Mouse (Mus musculus) CD8-positive naive resting alpha-beta T cell, adult 2 months (primary cell): ENCODE measurements around the gene Hnrnpdl.
A peak's percentile ranks its signal among the peaks of the same experiment; 100 is the strongest.

Source experiments
- DNase-seq, 2 experiments: peaks; one replicate each; pipeline ENCODE4 v3.0.0; 2022; ENCODE audit warnings: low read depth in 2 of 2, low spot score in 2 of 2

Hnrnpdl gene

DNA sequence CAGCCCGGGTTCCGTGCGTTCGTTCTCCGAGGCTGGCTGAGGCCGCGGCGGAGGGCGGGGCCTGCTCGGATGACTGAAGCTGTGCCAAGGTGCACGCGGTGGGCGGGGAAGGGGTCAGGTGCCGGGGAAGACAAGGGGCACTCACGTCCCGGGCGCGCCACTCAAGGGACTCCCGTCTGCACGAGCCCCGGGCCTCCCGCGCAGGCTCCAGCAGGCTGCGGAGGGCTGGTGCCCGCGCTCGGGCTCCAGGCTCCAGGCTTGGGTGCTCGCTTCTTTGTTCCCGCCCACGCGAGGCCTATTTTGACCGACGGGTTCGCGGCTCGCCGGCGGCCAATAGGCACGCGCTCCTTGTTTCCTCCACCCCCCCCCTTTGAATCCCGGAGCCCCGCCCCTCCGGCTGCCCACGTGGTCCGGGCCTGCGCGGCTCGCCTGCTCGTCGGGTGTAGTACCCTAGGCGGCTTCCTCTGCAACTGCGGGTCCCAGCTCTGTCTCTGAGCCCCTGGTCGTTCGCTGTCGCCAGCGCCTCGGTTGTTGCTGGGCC is at the start of gene Hnrnpdl, which contains the start of gene Enoph1:
Gene Hnrnpdl, minus strand, starts transcription at position 63 of the 541 bp plus-strand sequence.
Gene Enoph1, plus strand, starts transcription at position 384 of the 541 bp plus-strand sequence.
- DNase-seq, result peak; percentile 87 to 91

DNA sequence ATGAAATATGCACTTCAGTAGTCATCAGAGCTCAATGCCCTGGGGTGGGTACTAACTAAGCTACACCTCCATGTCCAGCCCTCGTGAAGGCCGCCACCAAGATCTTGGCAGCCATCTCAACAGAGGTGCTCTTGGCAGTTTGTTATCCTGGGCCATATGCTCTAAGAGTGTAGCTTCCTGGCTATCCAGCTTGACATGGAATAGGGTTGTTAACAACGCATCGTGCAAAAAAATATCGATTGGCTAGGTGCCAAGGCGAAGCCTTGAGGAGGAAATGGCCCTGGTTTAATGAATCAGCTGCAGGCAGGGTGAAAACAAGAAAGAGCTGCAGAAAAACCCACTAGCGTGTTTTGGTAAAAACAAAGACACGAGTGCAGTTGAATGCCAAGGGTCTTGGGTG is 45.6 kb upstream of the Hnrnpdl start:
- DNase-seq, result no peak

DNA sequence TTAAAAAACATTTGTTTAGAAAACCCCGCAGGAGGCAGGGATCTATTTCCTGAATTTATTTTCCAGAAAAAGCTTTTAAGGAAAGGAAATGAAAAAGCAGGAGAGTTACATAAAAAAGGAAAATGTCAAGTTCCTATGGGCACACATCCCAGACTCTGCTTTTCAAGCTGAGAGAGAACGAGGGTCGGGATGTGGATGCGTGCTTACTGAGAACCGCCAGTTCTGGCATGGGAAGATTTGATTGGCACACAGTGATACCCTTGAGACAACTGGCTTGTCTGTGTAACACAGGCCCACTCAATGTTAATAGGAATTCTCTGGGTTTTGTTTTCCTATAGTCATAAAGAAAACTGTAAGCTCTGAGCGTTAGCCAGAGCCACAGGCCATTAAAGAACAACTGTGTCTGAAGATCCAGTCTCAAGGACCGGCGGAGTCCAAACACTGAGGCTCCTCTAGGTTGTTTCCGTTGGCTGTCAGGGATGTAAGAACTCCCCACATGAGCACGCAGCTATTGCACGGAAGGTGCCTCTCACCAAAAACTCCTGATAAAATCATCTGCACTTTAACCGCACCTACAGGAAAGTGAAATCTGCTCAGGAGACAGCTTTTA is 44.6 kb upstream of the Hnrnpdl start:
- no peak for DNase-seq

DNA sequence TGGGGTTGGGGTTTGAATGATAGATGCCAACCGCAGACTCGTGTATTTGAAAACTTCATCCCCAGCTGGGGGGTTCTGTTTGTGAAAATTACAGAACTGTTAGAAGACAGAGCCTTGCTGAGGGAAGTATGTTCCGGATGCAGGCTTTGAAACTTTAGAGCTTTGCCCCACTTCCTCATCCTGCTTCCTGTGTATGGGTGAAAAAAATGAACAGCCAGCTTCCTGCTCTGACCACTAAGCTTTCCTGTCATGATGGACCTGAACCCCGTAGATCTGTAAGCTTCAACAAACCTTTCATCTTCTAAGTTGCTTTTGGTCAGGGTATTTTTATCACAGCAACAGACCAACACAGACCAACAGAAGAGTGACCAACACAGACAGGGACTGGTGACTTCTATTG is 42.5 kb upstream of the Hnrnpdl start:
- no peak for DNase-seq

DNA sequence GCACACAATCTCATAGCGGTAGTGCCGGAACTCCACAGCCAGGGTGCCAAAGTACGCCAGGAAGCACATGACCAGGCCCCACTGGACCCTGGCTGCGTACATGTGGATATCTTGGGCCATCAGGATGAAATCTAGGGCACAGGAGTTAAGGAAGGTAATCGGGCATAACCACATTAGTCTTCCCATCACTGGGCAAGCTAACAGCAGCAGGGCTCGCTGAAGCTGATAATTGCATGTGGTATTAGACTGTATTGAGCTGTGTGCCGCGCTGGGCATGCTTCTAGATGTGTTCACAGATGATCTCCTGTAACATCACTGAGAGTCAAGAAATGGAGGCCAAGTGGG is 40.4 kb upstream of the Hnrnpdl start:
- DNase-seq, result no peak

DNA sequence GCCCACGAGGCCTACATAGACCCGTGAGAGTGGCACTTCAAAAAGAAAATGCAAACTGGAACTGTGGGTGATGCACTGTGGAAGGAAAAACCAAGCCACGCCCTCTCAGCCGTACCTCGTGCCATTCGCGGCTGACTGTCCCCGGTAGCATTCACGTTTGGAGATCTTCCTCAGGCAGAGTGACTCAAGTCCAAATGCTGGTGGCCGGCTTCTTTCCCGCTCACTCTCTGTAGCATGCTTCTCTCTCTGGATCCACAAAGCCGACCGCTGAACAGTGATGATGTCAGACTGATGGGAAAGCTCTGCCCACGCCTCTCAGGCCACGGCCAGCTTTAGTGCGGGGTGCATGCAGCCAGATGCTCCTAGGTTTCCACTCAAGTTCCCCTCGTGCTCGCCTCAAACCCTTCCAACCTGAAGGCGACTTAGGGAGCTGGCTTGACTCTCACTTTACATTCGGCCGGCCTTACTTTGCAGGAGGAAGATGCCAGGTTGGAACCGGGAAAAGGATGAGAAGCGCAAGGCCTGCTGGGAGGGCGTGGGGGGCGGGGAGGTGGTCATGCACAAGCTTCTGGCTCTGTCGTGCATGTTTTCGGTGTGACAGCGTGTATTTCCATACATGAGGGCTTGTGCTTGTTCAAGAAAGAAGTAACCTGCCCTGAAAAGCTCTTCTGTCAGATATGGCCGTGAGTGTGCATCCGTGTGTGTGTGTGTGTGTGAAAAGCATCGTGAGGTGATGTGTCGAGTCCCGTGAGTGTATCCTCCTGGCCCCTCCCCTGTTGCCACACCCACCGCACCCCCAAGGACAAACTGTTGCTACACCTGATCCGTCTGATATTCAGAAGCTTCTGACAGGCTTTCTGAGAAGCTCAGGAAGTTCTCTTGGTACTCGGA is 39.8 kb upstream of the Hnrnpdl start:
- no peak for DNase-seq

DNA sequence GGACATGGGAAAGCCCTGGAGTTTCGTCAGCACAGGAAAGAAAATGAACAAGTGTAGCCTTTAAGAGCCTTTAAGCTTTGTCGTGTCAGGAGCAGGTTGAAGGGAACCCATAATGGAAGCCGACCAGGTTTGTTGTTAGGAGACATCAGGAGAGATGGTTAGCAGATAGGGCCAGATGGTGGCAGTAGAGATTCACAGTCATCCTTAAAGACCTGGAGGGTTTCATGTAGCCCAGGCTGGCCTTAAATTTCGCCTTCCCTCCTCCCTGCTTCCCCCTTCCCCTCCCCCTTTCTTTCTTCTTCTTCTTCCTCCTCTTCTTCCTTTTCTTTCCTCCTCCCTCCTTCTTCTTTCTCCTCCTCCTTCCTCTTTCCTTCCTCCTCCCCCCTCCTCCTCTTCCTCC is 35.1 kb upstream of the Hnrnpdl start:
- DNase-seq, result no peak

DNA sequence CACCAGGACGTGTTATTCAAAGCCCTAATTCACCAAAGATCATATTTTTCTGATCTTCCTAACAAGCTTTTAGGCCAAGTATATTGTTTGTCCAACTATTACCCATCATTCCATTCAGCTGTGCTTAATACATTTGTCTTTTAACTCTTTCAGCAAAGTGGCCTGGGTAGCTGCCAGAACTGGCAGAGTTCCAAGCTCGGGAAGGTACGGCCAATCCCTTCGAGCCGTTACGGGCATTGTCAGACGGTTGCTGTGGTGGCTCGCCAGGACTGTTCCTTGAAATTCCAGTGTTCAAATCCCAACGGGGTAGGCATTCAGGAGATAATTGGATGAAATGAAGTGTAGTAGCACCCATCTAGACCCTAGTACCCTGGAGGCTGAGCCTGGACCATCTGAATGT is 33.1 kb upstream of the Hnrnpdl start:
- DNase-seq, result no peak

DNA sequence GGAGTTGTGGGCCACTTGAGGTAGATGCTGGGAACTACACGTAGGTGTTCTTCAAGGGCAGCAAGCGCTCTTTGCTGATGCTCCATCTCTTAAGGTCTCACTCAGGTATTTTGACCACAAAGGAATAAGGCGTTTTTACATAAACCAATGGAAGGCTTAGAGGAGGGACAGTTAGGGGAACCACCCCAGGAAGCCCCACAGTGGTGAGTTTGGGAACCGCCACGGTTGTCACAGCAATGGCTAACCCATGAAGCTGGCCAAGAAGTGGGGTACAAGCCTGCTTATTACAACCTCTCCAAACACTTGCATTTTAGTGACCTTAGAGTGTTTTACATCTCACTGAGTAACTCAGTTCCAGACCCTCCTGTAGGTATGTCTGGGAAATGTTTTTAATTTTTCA is 32.1 kb upstream of the Hnrnpdl start:
- DNase-seq, result no peak

DNA sequence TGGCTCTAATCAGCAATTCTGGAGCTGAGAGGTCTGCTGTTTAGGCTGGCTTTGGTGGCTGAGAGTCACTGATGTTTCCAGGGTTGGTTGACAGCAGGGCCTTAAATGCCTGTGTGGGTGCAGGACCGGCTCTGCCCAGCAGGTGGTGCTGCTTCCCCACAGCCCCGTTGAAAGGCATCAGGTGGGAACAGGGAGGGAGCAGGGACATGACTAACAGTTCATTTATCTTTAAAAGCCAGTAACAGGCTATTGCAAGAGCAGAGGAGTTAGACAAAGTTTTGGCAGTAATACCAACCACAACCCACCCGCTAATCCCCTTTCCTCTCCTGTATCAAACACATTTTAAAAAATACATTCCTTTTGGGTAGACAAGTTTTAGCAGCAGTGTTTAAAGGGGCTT is 30.8 kb upstream of the Hnrnpdl start:
- peak; percentile 74 to 78 for DNase-seq

DNA sequence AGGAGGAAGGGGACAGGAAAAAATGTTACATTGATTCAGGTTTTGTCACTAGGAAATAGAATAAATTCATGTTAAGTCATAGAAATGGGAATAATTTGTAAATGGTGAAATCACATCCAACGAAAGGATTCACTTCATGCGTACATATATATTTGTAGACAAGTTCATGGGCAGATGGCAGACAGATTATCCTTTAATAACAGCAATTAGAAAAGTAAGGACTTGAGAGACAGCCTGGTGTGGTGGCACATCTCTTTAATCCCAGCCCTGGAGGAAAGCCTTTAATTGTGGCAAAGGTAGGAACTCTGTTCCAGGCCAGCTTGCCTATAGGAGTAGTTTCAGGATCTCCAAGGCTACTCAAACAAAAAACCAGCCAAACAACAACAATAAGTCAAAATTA is 30.1 kb upstream of the Hnrnpdl start:
- no peak for DNase-seq

DNA sequence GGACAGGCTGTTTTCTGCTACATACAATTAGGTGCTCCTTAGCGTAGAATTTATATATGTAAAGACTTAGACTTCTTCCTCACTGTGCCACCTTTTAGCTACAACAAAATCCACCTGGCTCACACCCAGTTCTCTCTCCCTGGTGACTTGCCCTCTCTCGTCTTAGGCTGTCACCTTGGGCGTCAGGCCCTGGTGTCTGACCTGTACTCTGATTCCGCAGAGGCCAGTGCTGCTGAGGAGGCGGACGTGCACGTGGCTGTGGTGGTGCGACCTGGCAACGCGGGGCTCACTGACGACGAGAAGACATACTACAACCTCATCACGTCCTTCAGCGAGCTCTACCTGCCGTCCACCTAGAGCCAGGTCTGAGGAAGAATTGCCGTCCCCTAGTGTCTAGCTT is 28.1 kb upstream of the Hnrnpdl start:
- DNase-seq, result no peak

DNA sequence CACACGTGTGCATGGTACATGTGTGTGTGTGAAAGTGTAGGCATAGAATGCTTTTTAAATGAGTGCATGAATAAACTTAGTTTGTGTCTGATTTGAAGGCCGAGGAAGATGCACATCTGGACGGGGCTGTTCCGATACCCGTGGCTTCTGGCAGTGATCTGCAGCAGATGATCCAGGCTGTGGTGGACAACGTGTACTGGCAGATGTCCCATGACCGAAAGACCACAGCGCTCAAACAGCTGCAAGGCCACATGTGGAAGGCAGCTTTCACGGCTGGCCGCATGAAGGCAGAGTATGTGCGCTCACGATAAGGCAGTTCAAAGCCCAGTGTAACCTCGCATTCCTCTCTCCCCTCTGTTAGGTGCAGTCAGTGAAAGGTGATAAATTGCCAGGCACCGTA is 21.4 kb upstream of the Hnrnpdl start:
- DNase-seq, result no peak

DNA sequence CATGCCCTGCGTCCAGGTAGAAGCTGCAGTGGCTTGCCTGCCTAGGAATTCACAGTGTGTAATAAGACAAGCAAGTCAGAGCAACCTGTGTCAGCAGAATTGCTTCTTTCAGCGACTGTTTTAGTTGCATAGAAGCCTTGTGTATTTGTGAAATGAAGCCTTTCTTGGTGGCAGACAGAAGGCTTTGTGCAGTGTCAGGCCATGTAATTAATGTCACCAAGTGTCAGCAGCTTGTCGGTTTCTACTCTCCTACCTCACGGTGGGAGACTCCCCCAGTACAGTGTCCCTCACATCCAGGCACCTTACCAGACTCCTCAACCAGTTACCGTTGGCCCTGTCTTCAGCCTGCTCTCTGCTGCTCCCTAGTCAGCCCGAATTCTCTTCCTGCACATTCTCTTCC is 19.9 kb upstream of the Hnrnpdl start:
- DNase-seq, result no peak

DNA sequence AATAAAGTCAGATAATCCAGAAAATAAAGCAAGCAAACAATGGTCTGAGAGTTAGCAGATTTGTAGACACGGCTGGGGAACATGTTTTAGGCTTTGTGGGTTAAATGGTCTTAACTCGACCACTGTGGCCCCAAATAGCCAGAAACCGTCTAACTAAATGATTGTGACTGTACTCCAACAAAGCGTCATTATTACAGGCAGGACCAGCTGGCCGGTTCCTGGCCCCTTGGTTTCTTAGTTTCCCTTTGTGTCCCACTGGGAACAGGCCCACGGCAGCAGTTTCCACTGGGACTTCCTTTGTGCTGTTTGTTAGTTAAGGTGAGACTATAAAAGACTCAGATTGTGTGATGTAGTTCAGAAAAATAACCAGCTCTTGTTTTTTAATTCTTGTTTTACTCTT is 19.3 kb upstream of the Hnrnpdl start:
- DNase-seq, result no peak

DNA sequence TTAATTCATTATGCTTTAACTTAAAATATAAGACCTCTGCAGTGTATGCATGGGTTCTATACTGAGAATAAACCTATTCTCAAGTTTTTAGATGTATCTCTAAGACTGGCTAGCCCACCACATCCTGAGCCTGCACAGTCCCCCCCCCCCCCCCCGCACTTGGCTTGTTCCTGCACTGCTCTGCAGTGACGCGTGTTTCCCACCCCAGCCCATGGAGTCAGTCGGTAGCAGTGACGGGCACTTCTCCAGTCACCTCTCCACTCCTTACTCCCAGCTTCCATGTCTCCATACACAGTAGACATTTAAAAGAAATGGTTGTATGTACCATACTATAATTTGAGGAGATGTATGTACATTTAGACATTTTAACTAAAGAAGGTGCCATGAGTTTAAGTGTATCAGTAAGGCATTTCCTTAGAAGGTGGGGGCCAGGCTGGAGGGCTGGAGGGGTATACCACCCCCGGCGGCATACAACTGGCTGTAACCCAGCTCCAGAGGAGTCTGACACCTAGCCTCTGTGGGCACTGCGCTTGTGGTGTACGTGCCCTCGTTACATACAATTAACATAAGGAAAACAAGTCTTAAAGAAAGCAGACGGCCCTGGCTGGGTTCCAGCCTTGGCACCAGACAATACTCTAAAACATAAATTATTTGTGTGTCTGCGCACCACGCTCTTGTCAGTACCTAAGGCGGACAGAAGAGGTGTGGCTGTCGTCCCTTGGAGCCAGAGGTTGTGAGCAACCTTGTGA is 18.2 kb upstream of the Hnrnpdl start:
- DNase-seq, result no peak

DNA sequence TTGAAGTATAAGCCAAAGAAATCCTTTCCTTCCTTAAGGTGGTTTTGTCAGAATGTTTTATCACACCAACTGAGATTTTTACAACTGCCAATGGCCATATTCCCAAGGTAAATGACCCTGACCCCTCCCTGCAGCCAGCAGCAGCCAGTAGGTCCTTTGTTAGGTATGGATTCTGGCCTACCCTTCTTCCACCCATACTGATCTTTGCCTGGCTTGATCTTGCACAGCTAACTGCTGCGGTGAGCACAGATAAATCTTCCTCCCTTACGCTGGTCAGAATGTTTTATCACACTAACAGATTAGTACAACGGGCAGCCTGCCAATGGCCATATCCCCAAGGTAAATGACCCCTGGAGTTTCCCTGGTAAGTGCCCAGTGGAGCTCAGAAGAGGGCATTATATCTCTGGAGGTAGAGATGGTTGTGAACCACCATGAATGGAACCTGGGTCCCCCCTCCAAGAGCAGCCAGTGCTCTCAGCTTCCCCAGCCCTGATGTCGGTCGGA is 16.5 kb upstream of the Hnrnpdl start:
- no peak for DNase-seq

DNA sequence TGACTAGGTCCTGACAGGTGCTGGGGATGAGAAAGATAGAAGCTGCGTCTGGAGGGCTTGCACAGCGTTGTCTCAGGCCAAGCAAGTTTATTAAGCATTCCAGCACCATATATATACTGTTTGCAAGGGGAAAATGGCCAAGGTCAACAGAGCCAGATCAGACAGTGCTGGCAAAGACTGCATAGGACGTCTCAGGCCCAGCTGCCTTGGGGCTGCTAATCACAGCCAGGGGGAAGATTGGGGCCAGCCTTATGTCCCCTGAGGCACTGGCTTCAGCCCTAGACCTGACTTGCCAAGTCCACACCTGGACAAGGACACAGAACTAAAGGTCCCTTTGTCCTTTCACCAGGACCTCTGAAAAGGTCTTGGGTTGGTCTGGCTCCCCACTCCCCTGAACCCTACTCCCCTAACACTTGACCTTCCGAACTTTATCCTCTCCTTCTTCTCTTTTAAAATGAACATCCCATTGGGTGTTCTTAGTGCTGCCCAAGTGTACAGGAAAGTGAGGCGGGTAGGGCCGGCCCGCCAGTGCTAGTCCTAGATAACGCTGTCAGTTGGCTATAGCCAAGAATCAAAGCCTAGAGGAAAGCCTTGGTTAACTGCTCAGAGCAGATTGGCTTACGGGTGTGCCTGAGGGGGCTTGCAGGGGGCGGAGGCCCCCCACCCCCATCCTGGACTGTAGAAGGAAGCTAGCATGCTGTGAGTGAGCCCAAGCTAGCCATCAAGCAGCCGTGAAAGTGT is 15.5 kb upstream of the Hnrnpdl start:
- no peak for DNase-seq

DNA sequence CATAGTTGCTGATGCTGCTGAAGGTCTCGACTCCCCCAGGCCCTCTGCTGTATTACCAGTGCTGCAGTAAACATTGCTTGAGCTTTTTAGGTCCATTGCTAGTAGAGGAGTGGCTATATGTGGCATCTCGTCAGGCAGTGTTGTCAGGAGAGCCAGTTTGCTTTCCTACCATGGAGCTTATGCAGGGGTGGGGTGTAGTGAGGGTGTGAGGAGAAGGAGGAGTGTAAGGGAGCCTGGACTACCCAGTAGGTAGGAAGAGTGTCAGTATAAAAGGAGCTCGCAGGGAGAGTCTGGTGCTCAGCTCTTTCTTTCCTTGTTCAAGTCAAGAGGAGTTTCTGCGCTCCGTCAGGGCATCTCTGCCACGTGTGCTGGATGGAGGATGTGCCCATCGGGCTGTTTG is 13.3 kb upstream of the Hnrnpdl start:
- no peak for DNase-seq

DNA sequence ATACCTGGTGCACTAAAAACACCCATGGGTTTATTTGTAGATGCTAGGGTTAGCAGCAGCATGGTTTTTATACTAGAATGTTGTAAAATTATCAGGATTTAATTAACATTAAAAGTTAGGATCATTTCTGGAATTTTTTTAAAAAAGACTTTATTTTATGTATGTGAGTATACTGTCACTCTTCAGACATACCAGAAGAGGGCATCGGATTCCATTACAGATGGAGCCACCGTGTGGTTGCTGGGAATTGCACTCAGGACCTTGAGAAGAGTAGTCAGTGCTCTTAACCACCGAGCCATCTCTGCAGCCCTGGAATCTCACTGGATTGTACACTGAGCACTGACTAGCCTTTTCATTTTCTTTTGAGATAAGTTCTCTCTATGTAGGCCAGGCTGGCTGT is 10.4 kb upstream of the Hnrnpdl start:
- no peak for DNase-seq

DNA sequence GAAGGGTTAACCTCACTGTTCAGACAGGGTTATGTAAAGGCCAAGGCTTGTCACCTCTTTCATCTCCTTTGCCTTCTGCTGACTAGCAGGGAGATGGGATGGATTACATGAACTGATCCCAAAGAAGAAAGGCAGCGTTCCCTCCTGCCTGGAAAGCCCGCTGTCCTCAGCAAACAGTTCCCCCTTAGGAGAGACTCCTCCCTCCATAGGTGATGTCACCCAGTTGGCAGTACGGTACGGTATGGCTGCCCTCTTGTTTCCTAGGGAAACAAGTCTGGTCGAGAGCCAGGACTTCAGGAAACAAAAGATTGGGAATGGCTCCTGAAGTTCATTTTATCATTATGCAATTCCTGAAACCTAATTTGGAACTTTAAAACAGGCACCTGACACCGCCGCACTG is 8.4 kb upstream of the Hnrnpdl start:
- no peak for DNase-seq
